Mouse (Mus musculus) small intestine, adult 10 weeks (tissue): ENCODE measurements around the gene Cacnb4. TPM values are rescaled to one million over a fixed set of nuclear protein-coding genes. Genes with fewer than 3 reads are reported as not detected.

Experiments
- polyA plus RNA-seq: library from polyadenylated mRNA; stranded (reverse); fragments of 350-450 nt; fragmentation: Illumina TruSeq; extraction: RNeasy Lipid Tissue Mini Kit (QIAGEN cat#74804); gene quantifications from one replicate; pipeline ENCODE4 v1.2.3, GENCODE M21; 2014; ENCODE audit warnings: low replicate concordance

Gene Cacnb4
- 0.85 TPM for polyA plus RNA-seq

DNA sequence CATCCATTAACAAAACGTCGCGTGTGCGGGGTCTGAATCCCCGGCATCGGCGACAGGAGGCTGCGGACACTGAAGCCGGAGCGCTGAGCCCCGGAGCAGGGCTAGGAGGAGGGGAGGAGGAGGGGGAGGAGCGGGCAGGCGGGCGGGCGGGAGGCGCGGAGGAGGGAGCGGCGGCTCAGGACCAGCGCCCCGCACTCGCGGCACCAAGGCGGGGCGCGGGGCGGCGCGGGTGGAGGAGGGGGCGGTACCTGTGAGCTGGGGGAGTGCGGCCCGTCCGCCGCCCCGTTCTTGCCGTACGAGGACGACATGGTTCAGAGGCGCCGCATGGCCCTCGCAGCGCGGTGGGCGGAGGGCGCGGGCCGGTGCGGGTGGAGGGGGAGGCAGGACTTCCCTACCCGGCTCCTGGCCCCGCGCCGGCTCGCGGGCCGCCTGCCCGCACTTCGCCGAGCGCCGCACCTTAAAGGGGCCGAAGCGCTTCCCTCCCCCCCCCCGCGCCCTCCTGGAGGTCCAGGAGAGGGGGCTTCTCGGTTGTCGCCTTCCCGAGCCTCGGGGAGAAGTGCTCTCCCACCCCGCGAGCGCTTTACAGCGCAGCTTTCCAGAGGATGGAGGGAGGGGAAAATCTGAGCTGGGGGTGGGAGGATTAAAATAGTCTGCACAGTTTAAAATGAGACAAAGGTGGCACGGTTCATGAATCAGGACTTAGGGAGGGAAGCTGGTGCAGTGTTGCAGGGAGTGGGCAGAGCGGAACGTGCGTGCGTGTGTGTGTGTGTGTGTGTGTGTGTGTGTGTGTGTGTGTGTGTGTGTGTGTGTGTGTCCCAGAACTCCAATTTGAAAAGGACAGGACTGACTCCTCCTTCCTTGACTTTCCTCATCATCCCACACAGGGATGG is at the start of gene Cacnb4:
TSS of gene Cacnb4 (minus strand) at position 809 of the 890 bp plus-strand sequence.

DNA sequence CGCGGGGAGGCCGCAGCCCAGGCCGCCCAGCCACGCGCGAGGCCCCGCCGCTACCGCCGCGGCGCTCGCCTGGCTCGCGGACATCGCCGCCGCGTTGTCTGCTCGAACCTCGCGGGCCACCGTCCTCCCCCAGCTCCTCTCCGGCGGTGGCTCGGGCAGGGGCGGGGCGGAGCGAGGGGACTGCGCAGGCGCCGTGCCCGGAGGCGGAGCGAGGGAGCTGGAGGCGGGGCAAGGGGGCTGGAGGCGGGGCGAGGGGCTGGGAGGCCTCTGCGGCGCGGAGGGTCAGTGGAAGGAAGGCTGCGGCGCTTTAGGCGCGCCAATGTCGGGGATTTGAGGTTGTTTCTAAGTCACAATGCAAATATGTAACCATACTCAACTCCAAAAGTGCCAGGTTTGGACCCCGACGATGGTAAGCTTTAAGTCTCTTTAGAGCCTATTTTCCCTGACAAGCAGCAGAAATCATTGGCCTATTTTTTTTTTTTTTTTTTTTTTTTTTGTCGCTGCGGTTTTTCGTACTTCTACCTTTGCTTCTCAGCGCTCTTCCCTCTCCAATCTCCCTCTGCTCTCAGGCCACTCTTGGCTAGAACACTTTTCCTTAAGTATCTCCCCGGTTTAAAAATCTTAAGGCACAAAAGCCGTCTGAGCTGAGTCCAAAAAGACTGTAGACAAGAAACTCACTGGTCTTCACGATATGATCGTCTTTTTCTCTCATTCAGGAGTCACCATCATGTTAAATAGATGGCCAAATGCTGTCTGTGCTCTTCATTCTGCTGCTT is 251.7 kb downstream of the Cacnb4 start, which contains the start of gene Arl5a:
TSS of gene Arl5a (minus strand) at position 155 of the 776 bp plus-strand sequence.

DNA sequence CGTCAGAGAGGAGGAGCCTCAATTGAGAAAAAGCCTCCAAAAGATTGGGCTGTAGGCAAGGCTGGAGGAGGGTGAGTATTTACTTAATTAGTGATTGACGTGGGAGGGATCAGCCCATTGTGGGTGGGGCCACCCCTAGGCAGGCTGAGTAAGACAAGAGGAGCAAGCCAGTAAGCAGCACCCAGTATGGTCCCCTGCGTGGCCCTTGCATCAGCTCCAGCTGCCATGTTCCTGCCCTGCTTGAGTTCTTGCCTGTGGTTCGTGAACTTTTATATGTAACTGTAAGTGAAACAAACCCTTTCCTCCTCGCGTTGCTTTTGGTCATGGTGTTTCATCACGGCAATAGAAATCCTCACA is 298.2 kb downstream of the Cacnb4 start, which contains the start of gene Neb:
TSS of gene Neb (minus strand) at position 27 of the 357 bp plus-strand sequence.

Other genes with a start within 250 kb of the Cacnb4 start
- 36.6 TPM for gene Stam2, start 65.5 kb upstream of the Cacnb4 start, polyA plus RNA-seq
- 11.3 TPM for gene Fmnl2, start 181.0 kb upstream of the Cacnb4 start, polyA plus RNA-seq